Mouse (Mus musculus) kidney, adult 2 months (tissue): ENCODE results near the gene Ddx18.

Experiments used
- CTCF ChIP-seq: fragments of 200-500 bp; conservative IDR thresholded peaks from 2 replicates; pipeline ENCODE4 v1.5.1; 2011; ENCODE audit warnings: low read depth, mild to moderate bottlenecking, control low read depth, low read length, moderate library complexity, mixed read lengths; ENCODE audit not compliant: insufficient read depth, insufficient read length
- POLR2A ChIP-seq: fragments of 200-500 bp; IDR thresholded peaks from one replicate; pipeline ENCODE4 v1.6.1; 2011; ENCODE audit warnings: low read depth, low read length, control low read depth

DNA sequence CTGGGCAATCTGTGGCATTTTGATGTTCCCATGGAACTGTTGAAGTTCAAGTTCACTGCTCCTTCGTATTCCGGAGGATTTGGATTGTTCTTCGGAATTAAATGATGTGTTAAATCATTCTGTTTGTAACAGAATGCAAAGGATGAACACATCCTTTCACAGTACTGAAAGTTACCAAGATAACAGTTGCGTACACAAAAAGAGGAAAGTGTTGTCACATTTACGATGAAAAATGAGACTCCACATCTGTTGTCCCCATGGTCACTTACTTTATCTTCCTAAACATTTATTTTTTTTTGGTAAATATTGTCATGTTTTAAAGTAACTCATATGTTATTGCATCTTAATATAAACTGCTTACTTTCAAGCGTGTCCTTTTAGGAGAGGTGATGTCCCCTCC, 17.0 kb upstream of the Ddx18 start:
- no peak for TF ChIP-seq POLR2A
- TF ChIP-seq CTCF = no peak
